Mouse (Mus musculus): ENCODE measurements around the gene Cfap65.
A peak's percentile ranks its signal among the peaks of the same experiment; 100 is the strongest.

DNA sequence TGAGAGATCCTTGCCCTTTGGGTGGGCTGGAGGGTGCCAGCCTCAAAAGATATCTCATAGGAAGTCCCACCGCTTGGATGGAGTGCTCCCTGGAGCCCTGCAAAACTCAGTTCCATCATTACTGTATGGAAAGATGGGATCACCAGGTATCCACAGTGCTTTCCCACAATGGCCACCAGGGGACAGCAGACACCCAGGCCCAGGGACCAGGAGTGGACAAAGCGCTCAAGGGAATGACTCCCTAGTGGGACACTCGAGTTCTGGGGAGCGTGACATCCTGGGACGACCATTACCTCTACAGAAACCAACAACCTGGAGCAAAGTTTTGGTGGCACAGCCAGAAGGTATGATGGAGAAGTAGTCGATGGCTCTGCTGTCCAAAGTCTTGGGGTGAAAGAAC lies 8.7 kb downstream of the Cfap65 start:
- TF ChIP-seq CTCF (IDR thresholded peaks at IDR 0.05; ENCODE audit: insufficient read depth, low read depth, low read length) = peak; percentile 64
- no peak for TF ChIP-seq POLR2A (IDR thresholded peaks at IDR 0.05; ENCODE audit: insufficient read depth, low read depth, low read length)

Data from olfactory bulb, adult 2 months (tissue).